23 mouse cellular contexts compared by ENCODE assay signal in genomic region chr17:30848804-30849203, GRCm38 (mm10). TPM values are rescaled to one million over a fixed set of nuclear protein-coding genes. Genes with fewer than 3 reads are reported as not detected.
DNase-seq lines count a peak whose midpoint lies in the region; ATAC-seq and TF ChIP-seq lines count a peak whose summit lies in the region.
"Had no signal": no experiment of that assay in that cellular context is flagged by ENCODE, and none has a peak within 500 bp of the region (broad histone marks: within the 10 kb centered on the region; RNA-seq: fewer than 3 reads in every experiment).

No protein-coding gene starts in this region.

- DNase-seq in right cerebral cortex, adult 18-20 months, result peak; percentile 24
- no peak for DNase-seq in right cerebral cortex, adult 2 months (ENCODE audit: low spot score in 2 of 2)
- DNase-seq in brain, adult 2 months (ENCODE audit: low read depth, low spot score), result peak; percentile 16
- DNase-seq in embryo, embryonic 10 days (ENCODE audit: low spot score), result no peak
- no peak for DNase-seq in left cerebral cortex, postnatal 36 days (ENCODE audit: low spot score in 2 of 2)
- no peak for DNase-seq in layer of hippocampus, adult 2 months (ENCODE audit: low spot score in 2 of 2)
- DNase-seq: adrenal gland, adult 2 months; adrenal gland, postnatal 10 days; adrenal gland, postnatal 36 days; cerebellum, adult 11-12 months; cerebellum, adult 2 months; cerebellum, adult 9-10 months; cerebellum, postnatal 10 days; cerebellum, postnatal 25 days had no signal

- TF ChIP-seq CTCF in layer of hippocampus, adult 2 months (conservative IDR thresholded peaks at IDR 0.05), result no peak

- no peak overlapping the region for H3K27ac ChIP-seq in layer of hippocampus, adult 2 months
- H3K27ac ChIP-seq: embryonic facial prominence, embryonic 13.5 days; embryonic facial prominence, embryonic 15.5 days; forebrain, embryonic 10.5 days; forebrain, embryonic 12.5 days had no signal

- H3K4me3 ChIP-seq in layer of hippocampus, adult 2 months, result no peak overlapping the region
- H3K4me3 ChIP-seq: embryonic facial prominence, embryonic 13.5 days; embryonic facial prominence, embryonic 15.5 days; erythroblast, embryonic 14.5 days; forebrain, embryonic 10.5 days; forebrain, embryonic 12.5 days had no signal

- intact Hi-C loops in left cerebral cortex, postnatal 36 days (cut with DNase I), result loop anchor here (10.0 kb wide), 1 partner anchor 106 kb away; the partner anchor contains the start of gene Umodl1

- peak; percentile 84 for ATAC-seq in granulocyte monocyte progenitor cell, adult 5-6 weeks (replicated peaks; ENCODE audit: poor library complexity, severe bottlenecking)
- ATAC-seq in megakaryocyte progenitor cell, adult 5-6 weeks (replicated peaks; ENCODE audit: poor library complexity), result peak; percentile 72
- ATAC-seq: forebrain, embryonic 14.5 days; forebrain, embryonic 16.5 days had no signal

RNA-seq across cellular contexts. Expression of gene Glp1r, which starts 52.8 kb away (rescaled TPM):
- total RNA-seq in granulocyte monocyte progenitor cell, adult 5-6 weeks (2014; fragmentation: Nextera tagmentation), result not detected in 2 replicates
- not detected in 2 replicates for total RNA-seq in granulocyte monocyte progenitor cell, adult 5-6 weeks (2017)
- not detected in 2 replicates for total RNA-seq in megakaryocyte progenitor cell, adult 5-6 weeks (2015)
- total RNA-seq in megakaryocyte progenitor cell, adult 5-6 weeks (2017), result not detected in 2 replicates
- total RNA-seq in left cerebral cortex, postnatal 36 days (2021), result 1 to 10 TPM in 1 of 2 experiments, under 1 TPM in 1; 0.42 to 1.1 TPM
- 1 to 10 TPM; 2.3 to 3.4 TPM for total RNA-seq in layer of hippocampus, adult 2 months (2021)

Comparison
In these comparisons a context has a peak if more than half of its experiments do, and no peak if none do; other contexts are left out.
1. DNase-seq: peak in right cerebral cortex, adult 18-20 months (single experiment) and brain, adult 2 months (single experiment); none in right cerebral cortex, adult 2 months (0 of 2), embryo, embryonic 10 days (single experiment), left cerebral cortex, postnatal 36 days (0 of 2) and layer of hippocampus, adult 2 months (0 of 2).